Mouse (Mus musculus): ENCODE results near the gene Gm11563. TPM values are rescaled to one million over a fixed set of nuclear protein-coding genes. Genes with fewer than 3 reads are reported as not detected.

Gene Gm11563
- polyA plus RNA-seq (2014; fragmentation: Illumina TruSeq; extraction: RNeasy Lipid Tissue Mini Kit (QIAGEN cat#74804); ENCODE audit: low read depth, low replicate concordance), result not detected

GRCm38 (mm10) chr11:99658467-99659010 is at the start of gene Gm11563:
Gene Gm11563 (minus strand): TSS chr11:99658960.

GRCm38 (mm10) chr11:99690463-99690862 is 31.7 kb upstream of the Gm11563 start, which contains the start of gene Gm14190:
Gene Gm14190 (minus strand): TSS chr11:99690740.

DNA sequence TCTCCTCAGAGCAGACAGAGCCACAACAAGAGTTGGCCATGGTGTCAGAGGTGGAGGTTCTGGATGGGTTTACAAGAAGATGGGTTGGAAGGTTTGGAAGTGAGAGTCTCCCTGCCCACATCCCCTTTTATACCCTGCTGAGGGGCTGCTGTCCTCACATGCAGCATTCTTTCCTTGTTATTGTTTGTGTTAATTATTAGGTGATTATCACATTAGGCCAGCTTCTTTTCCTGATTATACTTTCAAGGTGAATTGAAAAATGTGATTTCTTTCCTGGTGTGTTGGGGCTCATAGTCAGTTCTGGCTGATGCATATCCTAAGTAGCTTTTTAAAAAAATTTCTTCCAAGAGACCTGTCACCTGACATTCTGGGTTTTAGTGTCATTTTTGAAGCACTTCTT is 7.1 kb upstream of the Gm11563 start, which contains the start of gene Krtap4-6:
TSS of gene Krtap4-6 (minus strand) at position 101 of the 400 bp plus-strand sequence.

GRCm38 (mm10) chr11:99650136-99650535 is 8.6 kb downstream of the Gm11563 start, which contains the start of gene Gm11555:
Gene Gm11555 (minus strand): TSS chr11:99650236.

GRCm38 (mm10) chr11:99643635-99644139 is 15.1 kb downstream of the Gm11563 start, which contains the start of gene Krtap4-7:
Gene Krtap4-7 (minus strand): TSS chr11:99644089.

DNA sequence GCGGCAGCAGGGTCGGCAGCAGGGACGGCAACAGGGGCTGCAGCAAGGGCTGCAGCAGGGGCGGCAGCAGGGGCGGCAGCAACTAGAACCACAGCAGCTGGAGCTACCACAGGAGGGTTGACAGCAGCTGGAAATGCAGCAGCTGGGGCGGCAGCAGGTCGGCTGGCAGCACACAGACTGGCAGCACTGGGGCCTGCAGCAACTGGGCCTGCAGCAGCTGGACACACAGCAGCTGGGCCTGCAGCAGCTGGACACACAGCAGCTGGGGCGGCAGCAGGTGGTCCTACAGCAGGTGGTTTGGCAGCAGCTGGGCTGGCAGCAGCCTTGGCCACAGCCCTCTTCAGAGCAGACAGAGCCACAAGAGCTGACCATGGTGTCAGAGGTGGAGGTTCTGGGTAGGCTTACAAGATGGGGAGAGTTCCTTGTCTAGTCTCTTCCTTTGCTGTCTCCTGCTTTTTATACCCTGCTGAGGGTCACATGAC is 24.1 kb downstream of the Gm11563 start, which contains the start of gene Krtap4-2:
TSS of gene Krtap4-2 (minus strand) at position 432 of the 482 bp plus-strand sequence.

DNA sequence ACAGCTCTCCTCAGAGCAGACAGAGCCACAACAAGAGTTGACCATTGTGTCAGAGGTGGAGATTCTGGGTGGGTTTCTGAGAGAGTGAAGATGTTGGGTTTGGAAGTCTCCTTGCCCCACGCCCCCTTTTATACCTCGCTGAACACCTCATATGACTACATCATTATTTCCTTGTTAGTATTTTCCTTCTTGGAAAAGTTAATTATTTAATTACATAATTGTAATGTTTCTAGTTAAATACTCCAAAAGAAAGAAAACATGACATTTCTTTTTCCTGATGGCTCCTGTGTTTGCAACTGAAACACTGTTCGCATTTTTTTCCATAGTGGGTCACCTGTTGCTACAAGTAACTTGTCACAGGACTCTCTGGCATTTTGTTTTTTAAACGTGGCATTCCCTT is 30.6 kb downstream of the Gm11563 start, which contains the start of gene Krtap4-1:
TSS of gene Krtap4-1 (minus strand) at position 101 of the 400 bp plus-strand sequence.

GRCm38 (mm10) chr11:99620335-99620734 is 38.4 kb downstream of the Gm11563 start, which contains the start of gene Gm11562:
Gene Gm11562 (minus strand): TSS chr11:99620435.

GRCm38 (mm10) chr11:99614796-99615363 is 43.9 kb downstream of the Gm11563 start, which contains the start of gene Krtap2-4:
Gene Krtap2-4 (minus strand): TSS chr11:99614846.

DNA sequence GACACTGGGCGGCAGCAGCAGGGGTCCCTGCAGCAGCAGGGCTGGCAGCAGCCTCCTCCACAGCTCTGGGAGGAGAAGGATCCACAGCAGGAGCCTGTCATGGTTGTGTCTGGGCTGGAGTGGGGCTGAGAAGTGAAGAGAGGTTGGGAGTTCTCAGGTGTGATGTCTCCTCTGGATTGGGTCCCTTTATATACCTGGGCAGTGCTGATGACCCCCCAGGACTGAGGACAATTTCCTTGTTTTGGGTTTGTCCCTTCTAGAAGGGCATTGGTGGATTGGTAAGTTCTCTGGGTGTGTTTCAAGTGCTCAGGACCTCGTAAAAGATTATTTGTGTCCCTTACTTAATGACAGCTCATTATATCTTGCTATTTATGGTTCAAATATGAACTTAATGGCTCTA is 48.7 kb downstream of the Gm11563 start, which contains the start of gene Gm11937:
TSS of gene Gm11937 (minus strand) at position 101 of the 400 bp plus-strand sequence.

Other genes with a start within 250 kb of the Gm11563 start
- gene Krt12, start 236.7 kb downstream of the Gm11563 start, polyA plus RNA-seq (2014; fragmentation: Illumina TruSeq; extraction: RNeasy Lipid Tissue Mini Kit (QIAGEN cat#74804); ENCODE audit: low read depth, low replicate concordance), result 0.47 TPM
- 486 TPM for gene Krt20, start 220.8 kb downstream of the Gm11563 start, polyA plus RNA-seq (2014; fragmentation: Illumina TruSeq; extraction: RNeasy Lipid Tissue Mini Kit (QIAGEN cat#74804); ENCODE audit: low read depth, low replicate concordance)
- 3.1 TPM for gene Krt23, start 165.8 kb downstream of the Gm11563 start, polyA plus RNA-seq (2014; fragmentation: Illumina TruSeq; extraction: RNeasy Lipid Tissue Mini Kit (QIAGEN cat#74804); ENCODE audit: low read depth, low replicate concordance)
- not detected for gene Krt39, start 137.6 kb downstream of the Gm11563 start, polyA plus RNA-seq (2014; fragmentation: Illumina TruSeq; extraction: RNeasy Lipid Tissue Mini Kit (QIAGEN cat#74804); ENCODE audit: low read depth, low replicate concordance)
- gene Krt40, start 115.8 kb downstream of the Gm11563 start, polyA plus RNA-seq (2014; fragmentation: Illumina TruSeq; extraction: RNeasy Lipid Tissue Mini Kit (QIAGEN cat#74804); ENCODE audit: low read depth, low replicate concordance), result not detected
- gene Krtap3-3, start 108.1 kb downstream of the Gm11563 start, polyA plus RNA-seq (2014; fragmentation: Illumina TruSeq; extraction: RNeasy Lipid Tissue Mini Kit (QIAGEN cat#74804); ENCODE audit: low read depth, low replicate concordance), result not detected
- gene Krtap3-2, start 102.1 kb downstream of the Gm11563 start, polyA plus RNA-seq (2014; fragmentation: Illumina TruSeq; extraction: RNeasy Lipid Tissue Mini Kit (QIAGEN cat#74804); ENCODE audit: low read depth, low replicate concordance), result not detected
- gene Gm11939, start 99.5 kb downstream of the Gm11563 start, polyA plus RNA-seq (2014; fragmentation: Illumina TruSeq; extraction: RNeasy Lipid Tissue Mini Kit (QIAGEN cat#74804); ENCODE audit: low read depth, low replicate concordance), result not detected
- not detected for gene Krtap3-1, start 92.3 kb downstream of the Gm11563 start, polyA plus RNA-seq (2014; fragmentation: Illumina TruSeq; extraction: RNeasy Lipid Tissue Mini Kit (QIAGEN cat#74804); ENCODE audit: low read depth, low replicate concordance)
- gene Krtap1-5, start 77.9 kb downstream of the Gm11563 start, polyA plus RNA-seq (2014; fragmentation: Illumina TruSeq; extraction: RNeasy Lipid Tissue Mini Kit (QIAGEN cat#74804); ENCODE audit: low read depth, low replicate concordance), result not detected
- gene Krtap1-4, start 75.3 kb downstream of the Gm11563 start, polyA plus RNA-seq (2014; fragmentation: Illumina TruSeq; extraction: RNeasy Lipid Tissue Mini Kit (QIAGEN cat#74804); ENCODE audit: low read depth, low replicate concordance), result not detected
- not detected for gene Krtap1-3, start 67.6 kb downstream of the Gm11563 start, polyA plus RNA-seq (2014; fragmentation: Illumina TruSeq; extraction: RNeasy Lipid Tissue Mini Kit (QIAGEN cat#74804); ENCODE audit: low read depth, low replicate concordance)
- gene Krtap9-3, start 60.9 kb downstream of the Gm11563 start, polyA plus RNA-seq (2014; fragmentation: Illumina TruSeq; extraction: RNeasy Lipid Tissue Mini Kit (QIAGEN cat#74804); ENCODE audit: low read depth, low replicate concordance), result not detected
- gene Gm11938, start 55.7 kb downstream of the Gm11563 start, polyA plus RNA-seq (2014; fragmentation: Illumina TruSeq; extraction: RNeasy Lipid Tissue Mini Kit (QIAGEN cat#74804); ENCODE audit: low read depth, low replicate concordance), result not detected
- not detected for gene Gm11937, start 48.8 kb downstream of the Gm11563 start, polyA plus RNA-seq (2014; fragmentation: Illumina TruSeq; extraction: RNeasy Lipid Tissue Mini Kit (QIAGEN cat#74804); ENCODE audit: low read depth, low replicate concordance)
- gene Krtap2-4, start 44.1 kb downstream of the Gm11563 start, polyA plus RNA-seq (2014; fragmentation: Illumina TruSeq; extraction: RNeasy Lipid Tissue Mini Kit (QIAGEN cat#74804); ENCODE audit: low read depth, low replicate concordance), result not detected
- not detected for gene Gm11562, start 38.5 kb downstream of the Gm11563 start, polyA plus RNA-seq (2014; fragmentation: Illumina TruSeq; extraction: RNeasy Lipid Tissue Mini Kit (QIAGEN cat#74804); ENCODE audit: low read depth, low replicate concordance)
- not detected for gene Krtap4-1, start 30.7 kb downstream of the Gm11563 start, polyA plus RNA-seq (2014; fragmentation: Illumina TruSeq; extraction: RNeasy Lipid Tissue Mini Kit (QIAGEN cat#74804); ENCODE audit: low read depth, low replicate concordance)
- gene Krtap4-2, start 23.9 kb downstream of the Gm11563 start, polyA plus RNA-seq (2014; fragmentation: Illumina TruSeq; extraction: RNeasy Lipid Tissue Mini Kit (QIAGEN cat#74804); ENCODE audit: low read depth, low replicate concordance), result not detected
- gene Krtap4-7, start 14.9 kb downstream of the Gm11563 start, polyA plus RNA-seq (2014; fragmentation: Illumina TruSeq; extraction: RNeasy Lipid Tissue Mini Kit (QIAGEN cat#74804); ENCODE audit: low read depth, low replicate concordance), result not detected
- not detected for gene Gm11555, start 8.7 kb downstream of the Gm11563 start, polyA plus RNA-seq (2014; fragmentation: Illumina TruSeq; extraction: RNeasy Lipid Tissue Mini Kit (QIAGEN cat#74804); ENCODE audit: low read depth, low replicate concordance)
- gene Krtap4-6, start 7.0 kb upstream of the Gm11563 start, polyA plus RNA-seq (2014; fragmentation: Illumina TruSeq; extraction: RNeasy Lipid Tissue Mini Kit (QIAGEN cat#74804); ENCODE audit: low read depth, low replicate concordance), result not detected
- not detected for gene Gm14190, start 31.8 kb upstream of the Gm11563 start, polyA plus RNA-seq (2014; fragmentation: Illumina TruSeq; extraction: RNeasy Lipid Tissue Mini Kit (QIAGEN cat#74804); ENCODE audit: low read depth, low replicate concordance)
- gene Gm14180, start 75.3 kb upstream of the Gm11563 start, polyA plus RNA-seq (2014; fragmentation: Illumina TruSeq; extraction: RNeasy Lipid Tissue Mini Kit (QIAGEN cat#74804); ENCODE audit: low read depth, low replicate concordance), result not detected
- not detected for gene Gm11595, start 114.0 kb upstream of the Gm11563 start, polyA plus RNA-seq (2014; fragmentation: Illumina TruSeq; extraction: RNeasy Lipid Tissue Mini Kit (QIAGEN cat#74804); ENCODE audit: low read depth, low replicate concordance)
- not detected for gene Krtap4-8, start 121.7 kb upstream of the Gm11563 start, polyA plus RNA-seq (2014; fragmentation: Illumina TruSeq; extraction: RNeasy Lipid Tissue Mini Kit (QIAGEN cat#74804); ENCODE audit: low read depth, low replicate concordance)
- gene Krtap4-9, start 126.2 kb upstream of the Gm11563 start, polyA plus RNA-seq (2014; fragmentation: Illumina TruSeq; extraction: RNeasy Lipid Tissue Mini Kit (QIAGEN cat#74804); ENCODE audit: low read depth, low replicate concordance), result not detected
- gene Gm11596, start 134.5 kb upstream of the Gm11563 start, polyA plus RNA-seq (2014; fragmentation: Illumina TruSeq; extraction: RNeasy Lipid Tissue Mini Kit (QIAGEN cat#74804); ENCODE audit: low read depth, low replicate concordance), result not detected
- not detected for gene Gm11569, start 140.0 kb upstream of the Gm11563 start, polyA plus RNA-seq (2014; fragmentation: Illumina TruSeq; extraction: RNeasy Lipid Tissue Mini Kit (QIAGEN cat#74804); ENCODE audit: low read depth, low replicate concordance)
- gene Gm11554, start 145.5 kb upstream of the Gm11563 start, polyA plus RNA-seq (2014; fragmentation: Illumina TruSeq; extraction: RNeasy Lipid Tissue Mini Kit (QIAGEN cat#74804); ENCODE audit: low read depth, low replicate concordance), result not detected
- not detected for gene Krtap4-13, start 150.9 kb upstream of the Gm11563 start, polyA plus RNA-seq (2014; fragmentation: Illumina TruSeq; extraction: RNeasy Lipid Tissue Mini Kit (QIAGEN cat#74804); ENCODE audit: low read depth, low replicate concordance)
- gene Gm11564, start 156.7 kb upstream of the Gm11563 start, polyA plus RNA-seq (2014; fragmentation: Illumina TruSeq; extraction: RNeasy Lipid Tissue Mini Kit (QIAGEN cat#74804); ENCODE audit: low read depth, low replicate concordance), result not detected
- gene 2300003K06Rik, start 179.1 kb upstream of the Gm11563 start, polyA plus RNA-seq (2014; fragmentation: Illumina TruSeq; extraction: RNeasy Lipid Tissue Mini Kit (QIAGEN cat#74804); ENCODE audit: low read depth, low replicate concordance), result not detected
- gene Krtap4-16, start 192.6 kb upstream of the Gm11563 start, polyA plus RNA-seq (2014; fragmentation: Illumina TruSeq; extraction: RNeasy Lipid Tissue Mini Kit (QIAGEN cat#74804); ENCODE audit: low read depth, low replicate concordance), result not detected
- gene Gm11568, start 199.0 kb upstream of the Gm11563 start, polyA plus RNA-seq (2014; fragmentation: Illumina TruSeq; extraction: RNeasy Lipid Tissue Mini Kit (QIAGEN cat#74804); ENCODE audit: low read depth, low replicate concordance), result not detected
- not detected for gene Gm11559, start 205.5 kb upstream of the Gm11563 start, polyA plus RNA-seq (2014; fragmentation: Illumina TruSeq; extraction: RNeasy Lipid Tissue Mini Kit (QIAGEN cat#74804); ENCODE audit: low read depth, low replicate concordance)
- not detected for gene Krtap9-1, start 214.4 kb upstream of the Gm11563 start, polyA plus RNA-seq (2014; fragmentation: Illumina TruSeq; extraction: RNeasy Lipid Tissue Mini Kit (QIAGEN cat#74804); ENCODE audit: low read depth, low replicate concordance)
- not detected for gene Gm11567, start 220.2 kb upstream of the Gm11563 start, polyA plus RNA-seq (2014; fragmentation: Illumina TruSeq; extraction: RNeasy Lipid Tissue Mini Kit (QIAGEN cat#74804); ENCODE audit: low read depth, low replicate concordance)
- not detected for gene Krtap31-1, start 249.0 kb upstream of the Gm11563 start, polyA plus RNA-seq (2014; fragmentation: Illumina TruSeq; extraction: RNeasy Lipid Tissue Mini Kit (QIAGEN cat#74804); ENCODE audit: low read depth, low replicate concordance)